Mouse (Mus musculus) intestine, embryonic 16.5 days (tissue): ENCODE results near the gene Ubl4b. TPM values are rescaled to one million over a fixed set of nuclear protein-coding genes. Genes with fewer than 3 reads are reported as not detected.

Experiments
- ATAC-seq: fragments of 200-750 bp; cut with Nextera tagmentation; 2 replicates; pipeline ENCODE4 v1.8.0; 2017; ENCODE audit warnings: moderate TSS enrichment, moderate library complexity
- H3K27ac ChIP-seq: fragments of 300-500 bp; sonication (generic); 2 replicates; pipeline ENCODE4 v1.5.1; 2014; ENCODE audit warnings: mild to moderate bottlenecking, low read length
- H3K27me3 ChIP-seq: fragments of 300-500 bp; sonication (generic); replicated peaks from 2 replicates; pipeline ENCODE4 v1.6.1; 2014; ENCODE audit warnings: low read length, control low read depth, mixed read lengths; ENCODE audit not compliant: control insufficient read depth, insufficient read depth
- H3K36me3 ChIP-seq: fragments of 300-500 bp; sonication (generic); 2 replicates; pipeline ENCODE4 v1.6.1; 2014; ENCODE audit warnings: low read length, control low read depth; ENCODE audit not compliant: control insufficient read depth, insufficient read depth
- H3K4me1 ChIP-seq: fragments of 300-500 bp; sonication (generic); 2 replicates; pipeline ENCODE4 v1.6.1; 2014; ENCODE audit warnings: low read length, control low read depth, mixed read lengths; ENCODE audit not compliant: control insufficient read depth, insufficient read depth
- H3K4me2 ChIP-seq: fragments of 300-500 bp; sonication (generic); 2 replicates; pipeline ENCODE4 v1.6.1; 2014; ENCODE audit warnings: low read depth, low read length, control low read depth
- H3K4me3 ChIP-seq: fragments of 300-500 bp; sonication (generic); 2 replicates; pipeline ENCODE4 v1.5.1; 2014; ENCODE audit warnings: mild to moderate bottlenecking, low read length
- H3K9ac ChIP-seq: fragments of 300-500 bp; sonication (generic); 2 replicates; pipeline ENCODE4 v1.6.1; 2014; ENCODE audit warnings: low read depth, low read length
- H3K9me3 ChIP-seq: fragments of 300-500 bp; sonication (generic); 2 replicates; pipeline ENCODE4 v1.6.1; 2016; ENCODE audit warnings: low read length, control low read depth; ENCODE audit not compliant: control insufficient read depth
- WGBS: fragments of 180-500 bp; shearing (Covaris S2); extraction: QIAGEN DNeasy Blood & Tissue Kit; methylation state at CpG from one replicate; pipeline ENCODE4 v1.1.7; 2014; 5-methylcytosine and 5-hydroxymethylcytosine counted together
- polyA plus RNA-seq: library from polyadenylated mRNA; unstranded; fragments of >200 nt; fragmentation: Nextera tagmentation; extraction: Ambion mirVana; gene quantifications from 2 replicates; pipeline ENCODE4 v1.2.1, GENCODE M21; 2015

The Ubl4b gene
- polyA plus RNA-seq, 1 experiment from 2014 or later: not detected

DNA sequence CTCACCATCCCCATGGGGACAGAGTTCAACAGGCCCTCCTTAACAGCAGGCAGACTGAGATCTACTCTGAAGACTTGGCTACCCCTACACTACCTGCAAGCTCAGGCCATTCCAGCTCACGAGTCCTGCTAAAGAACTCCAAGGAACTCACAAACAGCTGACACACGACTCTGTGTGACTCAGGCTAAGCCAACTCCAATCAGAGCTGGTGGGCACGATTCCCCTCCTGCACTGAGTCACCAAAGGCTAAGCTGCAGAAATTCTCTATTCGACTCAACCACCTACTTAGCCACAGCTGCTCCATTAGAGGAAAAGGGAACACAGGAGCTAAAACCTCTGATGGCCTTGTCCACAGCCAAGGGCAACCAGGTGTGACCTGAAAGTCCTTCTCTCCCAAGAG is 38.9 kb downstream of the Ubl4b start:
- peaks cover 35% of the 10 kb centered on the region for H3K27me3 ChIP-seq
- H3K27ac ChIP-seq: no peak overlapping the region
- H3K4me3 ChIP-seq: no peak overlapping the region
- 75% methylated on average over 4 of the region's 4 CpGs for WGBS
- no peak overlapping the region for H3K4me2 ChIP-seq
- no peaks in the 10 kb centered on the region for H3K9me3 ChIP-seq
- no peaks in the 10 kb centered on the region for H3K36me3 ChIP-seq
- no peak overlapping the region for H3K9ac ChIP-seq
- peaks cover 10% of the 10 kb centered on the region; the same call in 1 of the 2 replicates for H3K4me1 ChIP-seq
- no peak for ATAC-seq

DNA sequence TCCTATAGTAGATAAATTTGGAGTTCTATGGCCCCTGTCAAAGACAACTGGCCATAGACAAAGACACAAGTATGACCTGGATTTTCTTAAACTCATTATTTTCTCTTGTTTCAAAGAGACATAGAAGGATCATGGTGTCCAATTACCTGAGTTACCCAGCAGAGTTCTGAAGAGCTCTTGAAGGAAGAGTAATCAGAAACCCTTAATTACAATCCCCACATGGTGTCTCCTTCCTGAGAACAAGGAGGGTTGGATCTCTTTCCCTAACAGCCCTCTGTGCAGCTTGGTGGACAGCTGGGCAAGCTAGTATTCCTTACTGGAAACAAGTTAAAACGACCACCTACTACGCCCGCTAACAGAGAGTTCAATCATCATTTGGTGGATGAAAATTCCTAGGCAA is 43.5 kb downstream of the Ubl4b start:
- no peak for ATAC-seq
- no peak overlapping the region for H3K27ac ChIP-seq
- 91% methylated on average over 3 of the region's 3 CpGs for WGBS
- no peaks in the 10 kb centered on the region for H3K4me1 ChIP-seq
- no peaks in the 10 kb centered on the region for H3K9me3 ChIP-seq
- H3K27me3 ChIP-seq: peaks cover 6% of the 10 kb centered on the region
- H3K36me3 ChIP-seq: no peaks in the 10 kb centered on the region
- no peak overlapping the region for H3K4me3 ChIP-seq
- no peak overlapping the region for H3K9ac ChIP-seq
- no peak overlapping the region for H3K4me2 ChIP-seq

DNA sequence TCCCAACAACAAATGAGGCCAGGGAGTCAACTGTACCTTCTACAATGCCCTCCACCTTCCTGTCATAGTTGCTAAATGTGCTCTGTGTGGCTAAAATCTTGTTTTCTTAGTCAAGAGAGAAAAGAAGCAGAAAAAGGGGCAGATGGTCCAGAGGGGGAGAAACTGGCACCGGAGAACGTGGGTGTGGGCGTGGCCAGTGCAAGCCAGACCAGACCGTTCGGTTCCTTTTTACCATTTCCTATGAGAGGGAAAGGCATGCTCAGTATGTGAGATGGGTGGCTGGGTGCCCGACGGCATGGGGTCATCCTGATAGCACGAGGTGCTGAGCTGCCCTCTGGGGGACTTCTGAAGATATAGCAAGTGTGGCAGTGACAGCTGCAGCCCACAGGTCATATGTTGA is 46.2 kb downstream of the Ubl4b start:
- no peak for ATAC-seq
- Histone ChIP-seq H3K9me3 (no peaks in the 10 kb centered on the region), H3K9ac (no peak overlapping the region), H3K4me1 (no peaks in the 10 kb centered on the region), H3K36me3 (no peaks in the 10 kb centered on the region), H3K4me2 (no peak overlapping the region), H3K27me3 (no peaks in the 10 kb centered on the region), H3K4me3 (no peak overlapping the region), H3K27ac (no peak overlapping the region)
- WGBS: 68% methylated on average over 8 of the region's 8 CpGs

DNA sequence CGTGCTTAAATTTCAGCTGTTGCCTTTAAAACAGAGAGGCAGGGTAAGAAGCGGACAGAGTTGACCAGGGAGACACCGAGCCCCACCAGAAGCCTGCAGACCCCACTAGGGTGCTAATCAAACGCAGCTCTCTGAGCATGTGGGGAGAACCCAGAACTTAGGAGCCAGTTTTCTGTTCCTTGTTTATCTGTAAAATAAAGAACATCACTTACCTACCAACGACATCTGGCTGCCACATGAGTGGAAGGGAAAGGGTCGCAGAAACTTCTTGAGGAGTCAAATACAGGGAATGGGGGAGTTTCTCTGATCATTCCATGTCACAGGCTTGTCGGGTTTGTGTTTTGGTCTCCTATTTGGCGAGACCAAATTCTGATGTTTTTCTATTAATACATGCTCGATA is 46.9 kb downstream of the Ubl4b start:
- Histone ChIP-seq H3K4me1 (no peaks in the 10 kb centered on the region), H3K36me3 (no peaks in the 10 kb centered on the region), H3K9ac (no peak overlapping the region), H3K9me3 (no peaks in the 10 kb centered on the region), H3K27ac (no peak overlapping the region), H3K4me3 (no peak overlapping the region), H3K27me3 (no peaks in the 10 kb centered on the region), H3K4me2 (no peak overlapping the region)
- ATAC-seq: no peak
- 76% methylated on average over 9 of the region's 9 CpGs for WGBS

DNA sequence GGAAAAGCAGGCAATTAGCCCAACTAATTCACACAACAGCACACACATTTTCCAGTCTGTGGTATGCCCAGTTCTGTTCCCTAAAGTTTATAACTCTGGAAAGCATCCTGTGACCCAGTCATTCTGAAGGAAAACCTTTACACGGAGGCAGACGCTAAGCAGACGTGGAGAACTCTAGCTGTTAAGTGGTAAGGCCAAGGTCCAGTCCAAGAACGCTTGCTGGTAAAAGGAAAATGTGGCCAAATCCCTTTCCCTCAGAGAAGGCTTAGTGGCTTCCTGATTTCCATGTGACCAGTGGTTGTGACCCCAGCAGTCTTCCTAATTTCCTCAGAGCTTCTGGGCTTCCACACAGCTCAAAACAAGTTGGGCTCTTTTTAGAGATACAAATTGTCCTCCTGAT is 48.3 kb downstream of the Ubl4b start:
- no peak for ATAC-seq
- Histone ChIP-seq H3K36me3 (no peaks in the 10 kb centered on the region), H3K4me1 (no peaks in the 10 kb centered on the region), H3K9ac (no peak overlapping the region), H3K9me3 (no peaks in the 10 kb centered on the region), H3K27me3 (no peaks in the 10 kb centered on the region), H3K4me3 (no peak overlapping the region), H3K4me2 (no peak overlapping the region), H3K27ac (no peak overlapping the region)
- 49% methylated on average over 4 of the region's 4 CpGs for WGBS

DNA sequence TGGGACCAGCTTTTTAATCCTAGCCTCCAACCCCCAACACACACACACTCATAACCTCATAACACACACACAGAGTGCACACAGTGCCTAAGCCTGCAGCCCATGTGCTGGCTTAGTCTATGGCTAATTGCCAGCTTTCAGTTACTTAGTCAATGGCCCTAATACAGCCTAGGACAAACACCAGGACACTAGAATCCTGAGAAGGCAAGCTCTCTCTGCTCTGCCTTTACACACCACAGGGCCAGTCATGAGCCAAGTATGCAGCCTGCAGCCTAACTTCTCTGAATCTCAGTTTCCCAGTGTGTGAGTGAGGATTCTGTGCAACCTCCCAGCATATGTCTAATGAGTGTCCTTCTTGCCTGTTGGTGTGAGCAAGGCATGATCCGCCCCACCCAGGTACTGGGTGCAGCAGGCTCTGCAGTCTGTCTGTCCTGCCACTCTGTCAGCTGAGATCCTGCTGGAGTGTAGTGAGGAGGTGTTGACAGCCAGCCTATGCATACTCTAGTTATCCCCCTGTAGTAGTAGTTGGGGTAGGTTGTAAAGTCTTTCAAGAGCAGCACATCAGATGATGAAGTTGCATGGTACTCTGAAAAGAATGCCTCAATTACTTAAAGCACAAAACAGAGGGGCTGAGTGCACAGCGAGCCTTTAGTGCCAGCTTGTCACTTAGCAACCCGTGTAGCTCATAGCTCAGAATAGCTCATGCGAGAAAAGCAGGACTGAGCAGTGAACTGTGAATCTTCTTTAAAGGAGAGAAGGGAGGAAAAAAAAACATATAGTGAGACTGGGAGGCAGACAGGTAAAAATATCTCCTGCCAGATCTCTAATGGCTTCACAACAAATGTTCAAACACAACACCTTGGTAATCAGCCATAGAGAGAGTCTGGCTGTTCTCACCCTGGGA is 49.2 kb downstream of the Ubl4b start:
- no peaks in the 10 kb centered on the region for H3K4me1 ChIP-seq
- ATAC-seq: no peak
- H3K4me3 ChIP-seq: no peak overlapping the region
- no peaks in the 10 kb centered on the region for H3K9me3 ChIP-seq
- no peak overlapping the region for H3K9ac ChIP-seq
- no peaks in the 10 kb centered on the region for H3K36me3 ChIP-seq
- no peaks in the 10 kb centered on the region for H3K27me3 ChIP-seq
- no peak overlapping the region for H3K27ac ChIP-seq
- WGBS: 56% methylated on average over 4 of the region's 4 CpGs
- H3K4me2 ChIP-seq: no peak overlapping the region

DNA sequence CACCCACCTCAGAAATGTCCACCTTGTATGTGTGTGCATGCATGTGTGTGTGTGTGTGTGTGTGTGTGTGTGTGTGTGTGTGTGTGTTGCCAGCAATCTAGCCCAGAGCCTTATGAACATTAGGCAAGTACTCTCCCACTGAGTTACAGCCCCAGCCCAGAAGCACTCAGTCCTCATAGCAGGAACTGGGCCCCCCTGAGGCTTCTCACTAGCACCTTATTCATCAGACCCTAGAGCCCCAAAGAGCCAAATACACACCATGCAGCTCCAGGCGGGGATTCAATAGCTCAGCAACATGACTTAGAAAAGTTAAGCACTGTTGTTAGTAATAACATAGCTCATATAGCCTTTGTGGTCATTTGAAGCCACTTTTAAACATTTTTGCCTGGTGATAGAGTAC is 50.3 kb downstream of the Ubl4b start:
- Histone ChIP-seq H3K36me3 (0 out of 2 replicates have a peak, but pooled peaks cover 3% of the 10 kb centered on the region), H3K27me3 (no peaks in the 10 kb centered on the region), H3K27ac (no peak overlapping the region), H3K9me3 (0 out of 2 replicates have a peak, but pooled peaks cover 5% of the 10 kb centered on the region), H3K9ac (no peak overlapping the region), H3K4me2 (no peak overlapping the region), H3K4me3 (no peak overlapping the region), H3K4me1 (no peaks in the 10 kb centered on the region)
- no peak for ATAC-seq
- 62% methylated on average over 1 of the region's 1 CpGs for WGBS

DNA sequence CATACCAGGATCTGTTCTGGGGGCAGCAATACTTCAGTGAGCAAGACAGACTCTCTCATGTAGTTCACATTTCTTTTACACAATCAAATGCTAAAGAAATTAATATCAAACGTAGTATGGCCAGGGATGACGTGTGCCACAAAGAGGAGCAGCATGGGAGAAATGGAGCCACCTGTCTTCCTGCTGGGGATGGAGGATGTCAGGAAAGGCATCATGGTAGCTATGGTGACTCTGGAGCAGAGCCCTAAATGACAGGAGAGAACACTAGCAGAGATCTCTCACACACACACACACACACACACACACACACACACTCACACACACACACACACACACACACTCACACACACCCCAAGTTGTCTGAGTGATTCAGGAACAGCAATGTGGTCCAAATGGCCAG is 51.2 kb downstream of the Ubl4b start:
- Histone ChIP-seq H3K4me2 (no peak overlapping the region), H3K27ac (no peak overlapping the region), H3K4me1 (no peaks in the 10 kb centered on the region), H3K9ac (no peak overlapping the region), H3K36me3 (0 out of 2 replicates have a peak, but pooled peaks cover 3% of the 10 kb centered on the region), H3K9me3 (0 out of 2 replicates have a peak, but pooled peaks cover 5% of the 10 kb centered on the region), H3K4me3 (no peak overlapping the region), H3K27me3 (no peaks in the 10 kb centered on the region)
- ATAC-seq: no peak
- 76% methylated on average over 2 of the region's 2 CpGs for WGBS
